Mouse (Mus musculus) embryonic facial prominence, embryonic 12.5 days (tissue): ENCODE results near the gene Pfdn6. TPM values are rescaled to one million over a fixed set of nuclear protein-coding genes. Genes with fewer than 3 reads are reported as not detected.

Source experiments
- ATAC-seq: fragments of 200-750 bp; cut with Nextera tagmentation; 2 replicates; pipeline ENCODE4 v1.8.0; 2017; ENCODE audit not compliant: insufficient number of reproducible peaks, insufficient read depth, low FRiP score, low TSS enrichment
- H3K27ac ChIP-seq: fragments of 300-500 bp; sonication (generic); 2 replicates; pipeline ENCODE4 v1.5.1; 2016; ENCODE audit warnings: mild to moderate bottlenecking
- H3K27me3 ChIP-seq: fragments of 300-500 bp; sonication (generic); 2 replicates; pipeline ENCODE4 v1.6.1; 2016; ENCODE audit warnings: mild to moderate bottlenecking, moderate library complexity
- H3K36me3 ChIP-seq: fragments of 300-500 bp; sonication (generic); 2 replicates; pipeline ENCODE4 v1.6.1; 2016; ENCODE audit warnings: mild to moderate bottlenecking
- H3K4me1 ChIP-seq: fragments of 300-500 bp; sonication (generic); 2 replicates; pipeline ENCODE4 v1.6.1; 2016
- H3K4me2 ChIP-seq: fragments of 300-500 bp; sonication (generic); replicated peaks from 2 replicates; pipeline ENCODE4 v1.6.1; 2016; ENCODE audit warnings: mild to moderate bottlenecking, moderate library complexity
- H3K4me3 ChIP-seq: fragments of 300-500 bp; sonication (generic); 2 replicates; pipeline ENCODE4 v1.5.1; 2016; ENCODE audit warnings: mild to moderate bottlenecking
- H3K9ac ChIP-seq: fragments of 300-500 bp; sonication (generic); 2 replicates; pipeline ENCODE4 v1.6.1; 2016; ENCODE audit warnings: mild to moderate bottlenecking, moderate library complexity
- H3K9me3 ChIP-seq: fragments of 300-500 bp; sonication (generic); 2 replicates; pipeline ENCODE4 v1.6.1; 2016; ENCODE audit warnings: mild to moderate bottlenecking, moderate library complexity
- WGBS: fragments of 180-500 bp; shearing (Covaris S2); methylation state at CpG from one replicate; pipeline ENCODE4 v1.1.7; 2016; 5-methylcytosine and 5-hydroxymethylcytosine counted together
- polyA plus RNA-seq: library from polyadenylated mRNA; unstranded; fragments of >200 nt; fragmentation: Nextera tagmentation; extraction: Ambion mirVana; gene quantifications from 2 replicates; pipeline ENCODE4 v1.2.1, GENCODE M21; 2016

Gene Pfdn6
- polyA plus RNA-seq, 1 experiment from 2014 or later, result 184 TPM

DNA sequence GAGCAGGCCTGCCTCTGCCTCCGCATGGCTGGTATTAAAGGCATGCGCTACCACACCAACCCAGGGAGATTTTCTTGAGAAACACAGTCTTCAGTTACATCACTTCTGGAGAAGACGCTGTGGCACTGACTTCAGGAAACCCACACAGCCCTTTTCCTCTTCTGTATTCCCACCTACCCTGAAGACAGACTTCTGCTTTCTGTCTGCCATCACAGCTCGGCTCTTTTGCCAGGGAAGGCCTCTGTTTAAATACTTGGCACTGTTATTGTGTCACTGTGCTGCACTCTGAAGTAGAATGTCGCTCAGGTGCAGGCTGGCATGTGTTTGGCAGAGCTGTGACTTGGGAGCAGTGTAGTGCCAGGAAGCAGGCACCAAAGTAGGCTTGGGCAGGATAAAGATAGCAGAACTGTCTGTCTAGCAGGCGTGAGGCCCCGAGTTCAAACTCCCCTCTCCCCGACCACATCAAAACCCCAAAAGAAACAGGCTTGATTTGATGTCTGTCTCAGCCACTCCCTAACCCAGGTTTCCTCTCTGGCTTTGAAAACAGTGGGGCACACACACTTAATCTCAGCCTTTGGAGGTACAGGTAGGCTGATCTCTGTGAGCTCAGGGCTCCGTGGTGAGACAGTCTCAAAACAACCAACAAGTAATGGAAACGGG, 7.4 kb upstream of the Pfdn6 start:
- no peaks in the 10 kb centered on the region for H3K9me3 ChIP-seq
- peaks cover 27% of the 10 kb centered on the region for H3K4me1 ChIP-seq
- no peak for ATAC-seq
- H3K27me3 ChIP-seq, result no peaks in the 10 kb centered on the region
- peaks cover 71% of the 10 kb centered on the region for H3K36me3 ChIP-seq
- no peak overlapping the region for H3K4me3 ChIP-seq
- H3K9ac ChIP-seq, result no peak overlapping the region
- WGBS, result 93% methylated on average over 10 of the region's 10 CpGs
- H3K4me2 ChIP-seq, result no peak overlapping the region
- no peak overlapping the region for H3K27ac ChIP-seq

DNA sequence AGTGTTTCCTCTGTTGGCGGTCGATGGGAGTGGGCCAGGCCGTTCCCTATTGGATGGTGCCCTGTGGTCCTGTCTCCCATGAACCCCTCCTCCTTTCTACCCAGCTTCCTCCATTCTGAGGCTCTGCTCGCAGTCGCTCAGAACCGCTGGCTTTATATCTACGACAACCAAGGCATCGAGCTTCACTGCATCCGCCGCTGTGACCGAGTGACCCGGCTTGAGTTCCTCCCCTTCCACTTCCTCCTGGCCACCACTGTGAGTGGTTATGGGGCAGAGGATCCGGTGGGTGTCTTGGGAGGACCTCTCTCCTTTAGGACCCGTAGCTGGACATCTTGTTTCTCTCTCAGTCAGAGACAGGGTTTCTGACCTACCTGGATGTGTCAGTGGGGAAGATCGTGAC, 3.3 kb upstream of the Pfdn6 start:
- 93% methylated on average over 15 of the region's 15 CpGs for WGBS
- peaks cover 14% of the 10 kb centered on the region for H3K4me1 ChIP-seq
- no peak overlapping the region for H3K9ac ChIP-seq
- H3K4me3 ChIP-seq, result no peak overlapping the region
- ATAC-seq, result no peak
- no peak overlapping the region for H3K27ac ChIP-seq
- H3K9me3 ChIP-seq, result no peaks in the 10 kb centered on the region
- peaks cover 45% of the 10 kb centered on the region for H3K36me3 ChIP-seq
- H3K4me2 ChIP-seq, result no peak overlapping the region
- H3K27me3 ChIP-seq, result no peaks in the 10 kb centered on the region

- Histone ChIP-seq H3K9me3 (no peaks in the 10 kb centered on the region), H3K9ac (peak overlapping the region; percentile 71), H3K27me3 (no peaks in the 10 kb centered on the region), H3K4me1 (peaks cover 14% of the 10 kb centered on the region), H3K36me3 (peaks cover 41% of the 10 kb centered on the region), H3K4me3 (peak overlapping the region; percentile 79), H3K4me2 (peak overlapping the region; percentile 92), H3K27ac (no peak overlapping the region)
- 55% methylated on average over 19 of the region's 19 CpGs for WGBS
- no peak for ATAC-seq
These were observed 1.2 kb upstream of the Pfdn6 start for GRCm38 (mm10) chr17:33941381-33941780.

DNA sequence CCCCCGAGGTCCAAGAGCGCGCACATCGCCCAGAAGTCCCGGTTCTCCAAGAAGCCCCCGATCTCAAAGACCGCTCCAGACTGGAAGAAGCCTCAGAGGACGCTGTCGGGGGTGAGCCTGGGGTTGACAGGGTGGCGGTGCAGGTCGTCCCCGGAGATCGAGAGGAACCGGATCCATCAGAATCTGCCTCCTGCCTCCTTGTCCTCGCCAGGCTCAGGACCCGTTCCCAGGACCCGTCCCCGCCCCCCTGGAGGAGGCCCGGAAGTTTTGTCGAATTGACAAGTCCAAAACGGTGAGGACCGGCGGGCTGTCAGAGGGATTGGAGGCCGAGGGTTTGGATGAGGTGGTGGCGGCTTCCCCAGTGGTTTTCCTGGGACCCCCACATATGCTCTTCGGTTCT, 838 bp upstream of the Pfdn6 start:
- Histone ChIP-seq H3K27me3 (no peaks in the 10 kb centered on the region), H3K4me1 (peaks cover 14% of the 10 kb centered on the region), H3K9me3 (no peaks in the 10 kb centered on the region), H3K27ac (no peak overlapping the region), H3K36me3 (peaks cover 40% of the 10 kb centered on the region), H3K4me3 (peak overlapping the region; percentile 79), H3K4me2 (peak overlapping the region; percentile 92), H3K9ac (peak overlapping the region; percentile 71)
- ATAC-seq, result no peak
- 2% methylated on average over 26 of the region's 26 CpGs for WGBS

- Histone ChIP-seq H3K27me3 (no peaks in the 10 kb centered on the region), H3K4me1 (peaks cover 14% of the 10 kb centered on the region), H3K4me2 (peak overlapping the region; percentile 92), H3K9me3 (no peaks in the 10 kb centered on the region), H3K36me3 (peaks cover 41% of the 10 kb centered on the region), H3K9ac (no peak overlapping the region; the same call in 1 of the 2 replicates), H3K27ac (no peak overlapping the region), H3K4me3 (no peak overlapping the region)
- ATAC-seq, result no peak
- WGBS, result 83% methylated on average over 11 of the region's 11 CpGs
These were observed 1.4 kb downstream of the Pfdn6 start for GRCm38 (mm10) chr17:33938783-33939182.

- no peak overlapping the region for H3K4me2 ChIP-seq
- H3K36me3 ChIP-seq, result peaks cover 51% of the 10 kb centered on the region
- H3K9me3 ChIP-seq, result no peaks in the 10 kb centered on the region
- H3K4me1 ChIP-seq, result peaks cover 14% of the 10 kb centered on the region
- no peak for ATAC-seq
- WGBS, result 85% methylated on average over 15 of the region's 15 CpGs
- no peaks in the 10 kb centered on the region for H3K27me3 ChIP-seq
- no peak overlapping the region for H3K27ac ChIP-seq
- H3K4me3 ChIP-seq, result no peak overlapping the region
- no peak overlapping the region for H3K9ac ChIP-seq
These were observed 3.1 kb downstream of the Pfdn6 start for GRCm38 (mm10) chr17:33936993-33937392.

GRCm38 (mm10) chr17:33935422-33936055, 4.6 kb downstream of the Pfdn6 start:
- Histone ChIP-seq H3K36me3 (peaks cover 51% of the 10 kb centered on the region), H3K4me3 (no peak overlapping the region), H3K9me3 (no peaks in the 10 kb centered on the region), H3K27me3 (no peaks in the 10 kb centered on the region), H3K4me2 (no peak overlapping the region), H3K4me1 (peaks cover 16% of the 10 kb centered on the region), H3K27ac (no peak overlapping the region), H3K9ac (no peak overlapping the region)
- no peak for ATAC-seq
- 87% methylated on average over 21 of the region's 21 CpGs for WGBS

- 0 out of 2 replicates have a peak overlapping the region, but pooled peaks have one; percentile 24 for H3K9ac ChIP-seq
- H3K9me3 ChIP-seq, result no peaks in the 10 kb centered on the region
- no peak for ATAC-seq
- H3K4me2 ChIP-seq, result no peak overlapping the region
- H3K4me3 ChIP-seq, result no peak overlapping the region
- WGBS, result 82% methylated on average over 15 of the region's 15 CpGs
- peaks cover 14% of the 10 kb centered on the region for H3K4me1 ChIP-seq
- H3K27ac ChIP-seq, result no peak overlapping the region
- no peaks in the 10 kb centered on the region for H3K27me3 ChIP-seq
- peaks cover 51% of the 10 kb centered on the region for H3K36me3 ChIP-seq
These were observed 7.2 kb downstream of the Pfdn6 start for GRCm38 (mm10) chr17:33932970-33933369.

DNA sequence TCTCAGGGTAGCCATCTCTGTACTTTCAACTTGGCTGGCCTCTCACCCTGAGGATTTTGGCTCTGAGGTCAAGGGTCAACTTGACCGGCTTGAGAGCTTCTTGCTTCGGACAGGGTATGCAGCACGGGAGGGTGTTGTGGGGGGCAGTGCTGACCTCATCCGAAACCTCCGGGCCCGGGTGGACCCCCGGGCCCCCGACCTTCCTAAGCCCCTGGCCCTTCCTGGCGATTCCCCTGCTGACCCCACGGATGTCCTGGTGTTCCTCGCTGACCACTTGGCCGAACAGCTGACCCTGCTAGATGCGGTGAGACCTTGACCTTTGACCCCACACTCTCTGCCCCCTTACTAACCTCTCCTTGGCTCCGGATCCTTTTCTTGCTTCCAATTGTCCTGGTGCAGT, 7.7 kb downstream of the Pfdn6 start:
- no peaks in the 10 kb centered on the region for H3K27me3 ChIP-seq
- H3K27ac ChIP-seq, result no peak overlapping the region
- no peak overlapping the region for H3K9ac ChIP-seq
- no peak for ATAC-seq
- H3K4me2 ChIP-seq, result no peak overlapping the region
- peaks cover 14% of the 10 kb centered on the region for H3K4me1 ChIP-seq
- H3K4me3 ChIP-seq, result no peak overlapping the region
- 73% methylated on average over 14 of the region's 14 CpGs for WGBS
- peaks cover 49% of the 10 kb centered on the region for H3K36me3 ChIP-seq
- H3K9me3 ChIP-seq, result no peaks in the 10 kb centered on the region

- Histone ChIP-seq H3K4me2 (no peak overlapping the region), H3K36me3 (peaks cover 44% of the 10 kb centered on the region), H3K4me1 (peaks cover 14% of the 10 kb centered on the region), H3K27ac (no peak overlapping the region), H3K9me3 (no peaks in the 10 kb centered on the region), H3K4me3 (no peak overlapping the region), H3K9ac (no peak overlapping the region), H3K27me3 (no peaks in the 10 kb centered on the region)
- 91% methylated on average over 11 of the region's 11 CpGs for WGBS
- ATAC-seq, result no peak
These were observed 8.2 kb downstream of the Pfdn6 start for GRCm38 (mm10) chr17:33931947-33932346.

GRCm38 (mm10) chr17:33931159-33931866, 8.8 kb downstream of the Pfdn6 start:
- WGBS, result 28% methylated on average over 18 of the region's 18 CpGs
- ATAC-seq, result no peak
- Histone ChIP-seq H3K9me3 (no peaks in the 10 kb centered on the region), H3K9ac (peak overlapping the region; percentile 89), H3K4me1 (peaks cover 14% of the 10 kb centered on the region), H3K4me2 (peak overlapping the region; percentile 99), H3K27ac (peak overlapping the region; percentile 46; the same call in 1 of the 2 replicates), H3K4me3 (peak overlapping the region; percentile 88), H3K36me3 (peaks cover 43% of the 10 kb centered on the region), H3K27me3 (no peaks in the 10 kb centered on the region)
